Mouse (Mus musculus): ENCODE data around the gene Uhmk1. TPM values are rescaled to one million over a fixed set of nuclear protein-coding genes. Genes with fewer than 3 reads are reported as not detected.

Uhmk1 gene
- polyA plus RNA-seq, 1 experiment from 2014 or later, result 14.4 TPM

DNA sequence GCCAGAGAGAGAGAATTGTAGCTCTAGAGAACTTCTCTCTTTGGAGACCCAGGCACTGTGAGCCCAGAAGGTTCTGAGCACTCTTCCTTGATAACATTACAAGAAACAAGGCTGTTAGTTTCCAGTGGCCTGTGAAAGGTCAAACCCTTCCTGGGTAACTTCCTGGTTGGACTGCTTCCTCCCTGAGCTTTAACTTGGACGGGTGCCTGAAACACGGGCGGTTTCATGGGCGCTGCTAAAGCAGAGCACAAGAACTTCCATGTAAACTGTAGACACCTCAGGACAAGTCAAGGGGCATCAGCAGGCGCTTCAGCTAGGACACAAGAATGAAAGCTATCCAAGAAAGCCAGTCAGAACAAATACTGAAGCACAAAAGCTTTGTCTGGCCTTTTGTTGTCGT is 53.3 kb downstream of the Uhmk1 start:
- ATAC-seq (ENCODE audit: low FRiP score) (no peak), DNase-seq (ENCODE audit: low spot score) (no peak)
- Histone ChIP-seq H3K4me1 (replicated peaks; ENCODE audit: control insufficient read depth, insufficient read depth, low read length) (no peaks in the 10 kb centered on the region), H3K4me2 (replicated peaks) (no peak overlapping the region), H3K4me3 (replicated peaks; ENCODE audit: low read length) (no peak overlapping the region), H3K27me3 (ENCODE audit: control insufficient read depth, insufficient read depth, low read length) (no peaks in the 10 kb centered on the region), H3K36me3 (replicated peaks; ENCODE audit: control insufficient read depth, insufficient read depth) (peaks cover 43% of the 10 kb centered on the region), H3K27ac (no peak overlapping the region), H3K9ac (no peak overlapping the region), H3K9me3 (ENCODE audit: control insufficient read depth, low read length) (no peaks in the 10 kb centered on the region)
- WGBS, result 78% methylated on average over 6 of the region's 6 CpGs

DNA sequence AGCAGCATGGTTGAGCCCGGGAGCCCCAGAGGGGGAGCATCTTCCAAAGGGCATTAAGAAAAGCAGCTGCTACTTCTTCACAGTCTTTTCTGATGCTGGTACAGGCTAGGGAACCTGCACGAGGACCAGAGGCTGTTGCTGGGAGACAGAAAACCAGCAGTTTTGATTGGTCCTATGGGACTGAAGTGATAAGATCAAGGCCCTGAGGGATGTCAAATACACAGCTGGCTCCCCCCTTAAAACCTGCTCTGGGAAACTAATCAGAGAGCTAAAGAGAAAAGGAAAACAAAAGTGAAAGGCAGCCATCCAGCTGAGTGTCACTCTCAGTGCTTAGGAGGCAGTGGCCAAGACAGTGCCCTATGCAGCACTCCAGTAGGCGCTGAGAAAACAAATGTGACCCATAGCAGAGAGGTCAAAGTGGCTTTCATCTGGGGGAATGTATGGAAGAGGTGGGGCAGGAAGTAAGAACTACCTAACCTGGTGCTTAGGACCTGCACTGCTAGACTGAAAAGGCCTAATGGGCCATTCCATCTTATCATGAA is 54.7 kb downstream of the Uhmk1 start:
- Histone ChIP-seq H3K4me3 (replicated peaks; ENCODE audit: low read length) (no peak overlapping the region), H3K27ac (no peak overlapping the region), H3K4me1 (replicated peaks; ENCODE audit: control insufficient read depth, insufficient read depth, low read length) (no peaks in the 10 kb centered on the region), H3K9me3 (ENCODE audit: control insufficient read depth, low read length) (no peaks in the 10 kb centered on the region), H3K4me2 (replicated peaks) (no peak overlapping the region), H3K36me3 (replicated peaks; ENCODE audit: control insufficient read depth, insufficient read depth) (peaks cover 34% of the 10 kb centered on the region), H3K27me3 (ENCODE audit: control insufficient read depth, insufficient read depth, low read length) (no peaks in the 10 kb centered on the region), H3K9ac (no peak overlapping the region)
- ATAC-seq (ENCODE audit: low FRiP score) (no peak), DNase-seq (ENCODE audit: low spot score) (no peak)
- 53% methylated on average over 3 of the region's 3 CpGs for WGBS

DNA sequence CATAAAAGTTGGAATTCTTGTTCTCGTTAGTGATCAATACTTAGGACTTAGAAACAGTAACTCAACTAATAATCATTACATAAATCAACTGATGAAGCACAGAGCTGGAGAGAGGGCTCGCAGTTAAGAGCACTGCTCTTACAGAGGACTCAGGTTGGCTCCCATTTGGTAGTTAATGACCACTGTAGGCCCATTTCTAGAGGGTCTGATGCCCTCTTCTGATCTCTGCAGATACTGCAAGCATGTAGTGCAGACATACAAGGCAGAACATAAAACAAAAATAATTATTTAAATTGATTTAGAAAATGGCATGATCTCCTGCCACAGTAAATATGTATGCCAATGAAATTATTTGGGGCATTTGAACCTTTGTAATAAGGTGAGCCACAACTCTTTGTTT is 55.5 kb downstream of the Uhmk1 start:
- peaks cover 34% of the 10 kb centered on the region for H3K36me3 ChIP-seq (replicated peaks; ENCODE audit: control insufficient read depth, insufficient read depth)
- H3K9ac ChIP-seq, result no peak overlapping the region
- DNase-seq (ENCODE audit: low spot score) (no peak), ATAC-seq (ENCODE audit: low FRiP score) (no peak)
- no peak overlapping the region for H3K4me3 ChIP-seq (replicated peaks; ENCODE audit: low read length)
- H3K27me3 ChIP-seq (ENCODE audit: control insufficient read depth, insufficient read depth, low read length), result no peaks in the 10 kb centered on the region
- no peak overlapping the region for H3K4me2 ChIP-seq (replicated peaks)
- H3K27ac ChIP-seq, result no peak overlapping the region
- H3K9me3 ChIP-seq (ENCODE audit: control insufficient read depth, low read length), result no peaks in the 10 kb centered on the region
- WGBS, result 94% methylated on average over 2 of the region's 2 CpGs
- H3K4me1 ChIP-seq (replicated peaks; ENCODE audit: control insufficient read depth, insufficient read depth, low read length), result no peaks in the 10 kb centered on the region

GRCm38 (mm10) chr1:170155761-170156160 is 59.4 kb downstream of the Uhmk1 start:
- DNase-seq (ENCODE audit: low spot score) (peak; percentile 48), ATAC-seq (ENCODE audit: low FRiP score) (no peak)
- Histone ChIP-seq H3K27me3 (ENCODE audit: control insufficient read depth, insufficient read depth, low read length) (no peaks in the 10 kb centered on the region), H3K9ac (no peak overlapping the region), H3K27ac (no peak overlapping the region), H3K4me2 (replicated peaks) (no peak overlapping the region), H3K36me3 (replicated peaks; ENCODE audit: control insufficient read depth, insufficient read depth) (peaks cover 28% of the 10 kb centered on the region), H3K4me1 (replicated peaks; ENCODE audit: control insufficient read depth, insufficient read depth, low read length) (no peaks in the 10 kb centered on the region), H3K4me3 (replicated peaks; ENCODE audit: low read length) (no peak overlapping the region), H3K9me3 (ENCODE audit: control insufficient read depth, low read length) (no peaks in the 10 kb centered on the region)
- 76% methylated on average over 5 of the region's 5 CpGs for WGBS

- ATAC-seq (ENCODE audit: low FRiP score) (no peak), DNase-seq (ENCODE audit: low spot score) (no peak)
- Histone ChIP-seq H3K27ac (no peak overlapping the region), H3K9ac (no peak overlapping the region), H3K36me3 (replicated peaks; ENCODE audit: control insufficient read depth, insufficient read depth) (peaks cover 29% of the 10 kb centered on the region), H3K9me3 (ENCODE audit: control insufficient read depth, low read length) (no peaks in the 10 kb centered on the region), H3K4me2 (replicated peaks) (no peak overlapping the region), H3K4me1 (replicated peaks; ENCODE audit: control insufficient read depth, insufficient read depth, low read length) (no peaks in the 10 kb centered on the region), H3K27me3 (ENCODE audit: control insufficient read depth, insufficient read depth, low read length) (no peaks in the 10 kb centered on the region), H3K4me3 (replicated peaks; ENCODE audit: low read length) (no peak overlapping the region)
- WGBS, result 73% methylated on average over 2 of the region's 2 CpGs
Measured at GRCm38 (mm10) chr1:170155298-170155697, 59.9 kb downstream of the Uhmk1 start.

DNA sequence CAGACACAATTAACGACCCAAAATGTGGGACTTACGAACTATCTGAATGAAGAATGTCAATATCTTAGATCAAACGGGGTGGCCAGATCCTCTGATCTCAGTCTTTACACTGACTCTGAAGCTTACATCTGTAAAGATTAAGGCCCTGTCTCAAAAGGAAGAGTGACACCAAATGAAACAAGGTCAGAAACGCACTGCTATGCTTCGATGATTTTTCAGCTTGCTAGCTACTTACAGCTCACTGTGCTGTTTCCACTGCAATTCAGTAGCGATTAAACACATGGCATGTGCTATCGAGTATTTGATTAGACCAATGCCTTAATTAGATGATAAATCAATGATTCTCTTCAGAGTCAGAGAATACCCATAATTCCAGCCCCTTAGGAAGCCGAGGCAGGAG is 61.2 kb downstream of the Uhmk1 start:
- WGBS, result 81% methylated on average over 8 of the region's 8 CpGs
- ATAC-seq (ENCODE audit: low FRiP score), result no peak

DNA sequence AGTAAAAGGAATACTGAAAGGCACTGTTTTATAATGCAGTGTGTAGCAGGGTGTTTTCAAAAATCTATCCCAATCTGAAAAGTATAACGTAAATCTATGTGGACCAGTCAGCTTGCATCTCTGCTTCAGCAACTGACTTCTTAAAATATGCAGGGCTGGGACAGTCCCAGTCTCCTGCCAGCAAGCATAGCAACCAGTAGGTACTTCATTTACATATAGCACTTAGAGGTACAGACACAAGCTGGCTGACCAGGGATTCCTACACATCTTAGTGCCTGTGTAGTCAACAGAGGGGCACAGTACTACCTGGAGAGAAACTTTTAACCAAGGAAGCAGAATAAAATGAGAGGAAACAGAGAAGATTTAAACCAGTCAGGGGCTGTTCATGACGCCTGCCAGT is 62.6 kb downstream of the Uhmk1 start:
- Histone ChIP-seq H3K4me1 (replicated peaks; ENCODE audit: control insufficient read depth, insufficient read depth, low read length) (no peaks in the 10 kb centered on the region), H3K36me3 (replicated peaks; ENCODE audit: control insufficient read depth, insufficient read depth) (peaks cover 41% of the 10 kb centered on the region), H3K9me3 (ENCODE audit: control insufficient read depth, low read length) (no peaks in the 10 kb centered on the region), H3K27me3 (ENCODE audit: control insufficient read depth, insufficient read depth, low read length) (no peaks in the 10 kb centered on the region), H3K27ac (no peak overlapping the region), H3K9ac (no peak overlapping the region), H3K4me2 (replicated peaks) (no peak overlapping the region), H3K4me3 (replicated peaks; ENCODE audit: low read length) (no peak overlapping the region)
- ATAC-seq (ENCODE audit: low FRiP score) (no peak), DNase-seq (ENCODE audit: low spot score) (no peak)
- WGBS, result 83% methylated on average over 2 of the region's 2 CpGs

More for the DNA sequence above, 61.2 kb downstream of the Uhmk1 start:
- H3K27ac ChIP-seq, result no peak overlapping the region
- peaks cover 42% of the 10 kb centered on the region for H3K36me3 ChIP-seq (replicated peaks; ENCODE audit: control insufficient read depth, insufficient read depth)
- no peak overlapping the region for H3K4me2 ChIP-seq (replicated peaks)
- no peak for DNase-seq (ENCODE audit: low spot score)
- H3K27me3 ChIP-seq (ENCODE audit: control insufficient read depth, insufficient read depth, low read length), result no peaks in the 10 kb centered on the region
- no peaks in the 10 kb centered on the region for H3K4me1 ChIP-seq (replicated peaks; ENCODE audit: control insufficient read depth, insufficient read depth, low read length)
- no peak overlapping the region for H3K9ac ChIP-seq
- H3K4me3 ChIP-seq (replicated peaks; ENCODE audit: low read length), result no peak overlapping the region
- no peaks in the 10 kb centered on the region for H3K9me3 ChIP-seq (ENCODE audit: control insufficient read depth, low read length)

GRCm38 (mm10) chr1:170150870-170151269 is 64.3 kb downstream of the Uhmk1 start:
- DNase-seq (ENCODE audit: low spot score) (no peak), ATAC-seq (ENCODE audit: low FRiP score) (no peak)
- H3K9me3 ChIP-seq (ENCODE audit: control insufficient read depth, low read length), result no peaks in the 10 kb centered on the region
- no peaks in the 10 kb centered on the region for H3K4me1 ChIP-seq (replicated peaks; ENCODE audit: control insufficient read depth, insufficient read depth, low read length)
- H3K27me3 ChIP-seq (ENCODE audit: control insufficient read depth, insufficient read depth, low read length), result no peaks in the 10 kb centered on the region
- no peak overlapping the region for H3K4me2 ChIP-seq (replicated peaks)
- WGBS, result 60% methylated on average over 6 of the region's 6 CpGs
- peaks cover 40% of the 10 kb centered on the region for H3K36me3 ChIP-seq (replicated peaks; ENCODE audit: control insufficient read depth, insufficient read depth)
- H3K9ac ChIP-seq, result no peak overlapping the region
- no peak overlapping the region for H3K4me3 ChIP-seq (replicated peaks; ENCODE audit: low read length)
- H3K27ac ChIP-seq, result no peak overlapping the region

DNA sequence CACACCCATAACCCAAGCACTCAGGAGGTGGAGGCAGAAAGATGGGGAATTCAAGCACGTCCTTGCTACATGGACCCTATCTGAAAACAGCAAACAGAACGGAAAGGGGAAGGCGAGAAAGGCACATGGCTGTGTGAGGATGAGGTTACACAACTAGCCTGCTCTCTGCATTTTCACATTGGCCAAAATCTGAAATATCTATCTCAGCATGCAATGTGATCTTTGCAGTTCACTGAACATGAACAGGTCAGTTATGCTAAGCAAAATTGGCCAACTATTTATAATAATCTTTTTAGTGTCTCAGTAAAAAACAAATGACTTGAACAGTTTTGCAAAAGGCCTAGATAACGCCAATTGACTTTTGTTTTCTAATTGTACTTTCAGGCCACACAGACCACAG is 65.4 kb downstream of the Uhmk1 start:
- no peaks in the 10 kb centered on the region for H3K27me3 ChIP-seq (ENCODE audit: control insufficient read depth, insufficient read depth, low read length)

GRCm38 (mm10) chr1:170148536-170148935 is 66.7 kb downstream of the Uhmk1 start:
- H3K36me3 ChIP-seq (replicated peaks; ENCODE audit: control insufficient read depth, insufficient read depth), result peaks cover 40% of the 10 kb centered on the region
- H3K27ac ChIP-seq, result no peak overlapping the region
- WGBS, result 92% methylated on average over 6 of the region's 6 CpGs
- no peak overlapping the region for H3K9ac ChIP-seq
- H3K9me3 ChIP-seq (ENCODE audit: control insufficient read depth, low read length), result no peaks in the 10 kb centered on the region
- H3K4me3 ChIP-seq (replicated peaks; ENCODE audit: low read length), result no peak overlapping the region
- no peak for DNase-seq (ENCODE audit: low spot score)
- H3K4me2 ChIP-seq (replicated peaks), result no peak overlapping the region
- H3K4me1 ChIP-seq (replicated peaks; ENCODE audit: control insufficient read depth, insufficient read depth, low read length), result no peaks in the 10 kb centered on the region
- no peak for ATAC-seq (ENCODE audit: low FRiP score)
- no peaks in the 10 kb centered on the region for H3K27me3 ChIP-seq (ENCODE audit: control insufficient read depth, insufficient read depth, low read length)

More for the DNA sequence above, 65.4 kb downstream of the Uhmk1 start:
- Histone ChIP-seq H3K9me3 (ENCODE audit: control insufficient read depth, low read length) (no peaks in the 10 kb centered on the region), H3K4me2 (replicated peaks) (no peak overlapping the region), H3K36me3 (replicated peaks; ENCODE audit: control insufficient read depth, insufficient read depth) (peaks cover 40% of the 10 kb centered on the region), H3K4me1 (replicated peaks; ENCODE audit: control insufficient read depth, insufficient read depth, low read length) (no peaks in the 10 kb centered on the region), H3K27ac (no peak overlapping the region), H3K4me3 (replicated peaks; ENCODE audit: low read length) (no peak overlapping the region), H3K9ac (no peak overlapping the region)
- ATAC-seq (ENCODE audit: low FRiP score) (no peak), DNase-seq (ENCODE audit: low spot score) (no peak)
- 91% methylated on average over 4 of the region's 4 CpGs for WGBS

All from hindbrain, embryonic 14.5 days (tissue).